Mouse (Mus musculus): ENCODE measurements around the gene Fam135a.
"Not testable (repeated sequence)": the region's sequence is repeated elsewhere in the genome, so short reads cannot be mapped to it uniquely, and the experiment has no call there.

Gene Fam135a

DNA sequence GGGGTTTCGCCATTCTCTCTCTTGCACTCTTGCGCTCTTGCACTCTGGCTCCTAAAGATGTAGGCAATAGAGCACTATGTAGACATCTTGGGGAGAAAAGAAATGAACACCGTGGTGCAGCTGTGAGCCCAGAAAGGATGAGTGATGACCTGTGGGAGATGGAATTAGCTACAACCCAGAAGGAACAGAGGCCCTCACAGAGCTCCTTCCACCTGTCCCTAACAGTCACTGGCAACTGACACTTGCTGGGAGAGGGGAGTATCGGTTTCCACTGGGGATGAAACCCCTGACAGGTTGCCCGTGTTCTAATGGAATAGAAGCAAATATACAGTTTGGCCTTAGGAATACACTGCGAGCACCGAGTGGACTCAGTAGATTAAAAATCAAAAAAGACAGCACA is 31.3 kb downstream of the Fam135a start:
- no peak for DNase-seq (ENCODE audit: low spot score)

DNA sequence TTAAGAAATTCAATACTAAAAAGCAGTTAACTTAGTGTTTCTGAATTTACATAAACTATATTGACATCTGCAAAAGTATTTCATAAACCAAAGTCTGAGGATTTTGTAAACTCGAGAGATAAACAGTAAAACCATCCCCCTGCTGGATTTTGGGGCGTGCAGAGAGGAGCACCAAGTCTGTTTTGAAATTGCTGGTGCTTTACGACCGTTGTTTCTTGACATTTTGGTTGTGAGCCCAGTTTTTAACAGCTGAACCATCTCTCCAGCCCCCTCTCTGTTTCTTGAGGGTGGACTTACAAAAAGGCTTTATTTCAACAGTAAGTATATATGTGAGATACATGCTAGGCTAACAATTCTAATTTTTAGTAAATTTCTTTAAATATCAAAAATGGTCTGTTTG is 33.4 kb downstream of the Fam135a start:
- DNase-seq (ENCODE audit: low spot score), result no peak

DNA sequence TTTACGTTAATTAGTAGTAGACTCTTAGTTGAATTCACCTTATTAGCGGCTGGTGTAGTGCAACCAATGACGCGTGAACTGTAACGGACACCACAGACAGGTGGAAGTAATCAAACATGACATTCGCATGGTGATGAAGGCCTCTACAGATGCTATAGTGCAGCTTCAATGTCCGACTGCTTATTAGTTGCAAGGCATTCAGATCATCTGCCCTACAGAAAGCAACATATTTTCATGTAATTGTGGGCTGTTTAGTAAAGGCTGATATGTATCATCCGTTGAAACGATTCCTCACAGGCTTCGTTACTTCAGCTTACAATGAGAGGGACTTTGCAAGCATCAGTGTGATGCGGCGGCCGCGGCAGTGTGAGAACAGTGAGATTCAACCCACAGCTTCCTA is 44.4 kb downstream of the Fam135a start:
- DNase-seq (ENCODE audit: low spot score), result no peak

DNA sequence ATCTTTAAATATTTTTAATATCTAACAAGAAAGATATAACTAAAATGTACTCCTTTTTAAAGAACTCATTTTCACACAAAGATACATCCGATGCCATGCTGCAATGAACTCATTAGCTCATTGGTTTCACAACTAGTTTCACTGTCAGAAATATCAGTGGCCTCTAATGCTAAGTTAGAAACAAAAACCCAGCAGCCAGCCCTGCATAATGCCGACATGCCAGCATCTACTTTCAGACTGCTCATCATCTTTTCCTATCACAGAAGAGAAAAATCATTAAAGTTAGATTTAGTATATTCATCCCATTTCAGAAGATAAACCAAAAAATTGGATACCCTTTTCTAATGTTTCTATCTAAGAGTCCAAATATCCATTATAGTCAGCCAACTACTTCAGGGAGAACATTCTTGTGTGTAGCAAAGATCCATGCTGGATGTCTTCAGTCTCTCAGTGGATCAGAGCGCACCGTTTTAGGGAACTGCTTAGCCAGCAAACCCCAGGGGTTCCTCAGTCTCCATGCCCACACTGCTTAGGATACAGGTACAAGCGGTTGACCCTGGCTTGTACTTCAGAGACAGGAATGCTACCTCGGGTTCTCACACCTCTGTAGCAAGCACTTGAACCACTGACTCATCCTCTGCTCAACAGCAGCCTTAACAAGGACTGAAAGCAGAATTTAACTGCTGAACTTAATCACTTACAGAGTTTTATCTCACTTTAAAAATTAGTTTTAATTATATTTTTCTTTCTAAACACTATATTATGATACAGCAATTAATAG is 53.2 kb downstream of the Fam135a start:
- DNase-seq (ENCODE audit: low spot score), result no peak

DNA sequence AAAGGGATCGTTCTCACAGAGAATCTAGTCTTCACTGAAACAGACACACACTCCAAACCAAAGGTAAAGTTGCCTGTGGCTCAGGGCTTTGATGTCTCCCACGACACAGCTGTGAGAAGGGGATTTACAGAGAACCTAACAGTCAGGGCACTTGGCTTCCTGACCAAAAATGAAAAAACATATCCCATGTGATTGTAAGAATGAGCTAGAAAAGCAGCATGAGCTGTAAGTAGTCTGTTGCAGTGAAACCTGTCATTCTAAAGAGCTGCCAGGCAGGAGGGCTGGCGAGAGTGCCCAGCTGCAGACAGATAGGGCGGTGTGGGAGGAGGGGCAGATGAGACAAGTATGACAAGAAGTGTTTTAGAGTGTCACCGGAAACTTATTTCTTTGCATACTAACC is 54.5 kb downstream of the Fam135a start:
- no peak for DNase-seq (ENCODE audit: low spot score)

DNA sequence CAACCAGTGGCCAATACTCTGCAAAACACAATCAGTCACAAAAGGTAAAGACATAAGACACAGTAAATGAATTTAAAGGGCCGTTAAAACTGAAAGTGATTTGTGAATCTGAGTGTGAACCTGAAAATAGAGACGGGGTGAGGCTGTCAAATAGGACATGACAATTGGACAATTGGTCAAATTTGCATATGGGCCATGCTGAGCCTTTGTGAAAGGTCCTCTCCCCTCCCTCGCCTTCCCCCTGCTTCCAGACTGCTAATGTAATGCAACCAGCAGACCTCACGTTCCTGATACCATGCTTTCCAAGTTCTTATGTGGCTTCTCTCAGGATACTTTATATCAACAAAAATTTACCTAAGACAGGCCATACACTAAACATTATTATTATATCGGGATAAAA is 57.1 kb downstream of the Fam135a start:
- DNase-seq (ENCODE audit: low spot score), result no peak

DNA sequence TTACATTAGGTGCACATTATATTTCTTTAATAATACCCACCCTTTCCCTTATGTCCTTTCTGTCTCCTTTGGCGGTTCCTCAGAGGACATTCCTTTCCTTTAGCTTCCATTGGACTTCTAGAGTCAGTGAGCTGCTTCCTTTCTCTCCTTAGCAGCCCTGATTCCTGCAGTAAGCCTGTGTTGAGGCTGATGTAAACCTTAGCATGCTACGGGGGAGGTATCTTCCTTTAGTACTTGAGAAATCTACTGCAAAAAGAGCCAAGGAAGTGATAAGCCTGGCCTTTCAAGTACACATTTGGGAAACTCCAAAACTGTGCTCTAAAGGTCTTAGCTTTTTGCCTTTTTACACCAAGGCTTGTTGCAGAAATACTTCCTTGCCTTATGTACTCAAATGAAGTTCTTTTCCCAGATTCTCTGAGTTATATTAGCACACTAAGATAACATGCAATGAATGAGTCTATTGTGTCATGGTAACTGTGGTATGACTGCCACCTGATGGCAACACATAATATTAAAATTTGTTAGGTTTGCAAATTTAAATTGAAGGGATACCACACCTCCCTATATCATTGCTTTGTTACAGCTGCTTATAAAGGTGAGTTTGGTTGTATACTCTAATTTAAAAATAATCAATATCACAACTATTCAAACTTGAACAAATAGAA is 66.2 kb downstream of the Fam135a start:
- DNase-seq (ENCODE audit: low spot score), result no peak

DNA sequence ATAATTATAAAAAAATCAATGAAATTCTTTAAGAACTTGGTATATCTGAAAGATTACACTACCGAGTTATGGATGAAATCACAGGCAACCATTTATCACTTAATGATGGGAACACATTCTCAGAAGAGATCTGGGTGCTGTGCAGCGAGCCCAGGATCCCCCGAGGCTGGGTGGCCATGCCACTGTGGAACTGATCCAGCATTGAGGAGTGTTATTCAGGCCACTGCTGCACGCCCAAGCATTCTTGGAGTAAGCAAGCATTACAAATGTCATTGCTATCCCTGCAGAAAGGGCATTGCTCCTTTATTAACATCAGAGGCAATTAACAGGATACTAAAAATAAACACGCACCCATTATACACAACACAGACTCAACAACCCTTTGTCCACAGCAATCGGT is 89.3 kb downstream of the Fam135a start:
- DNase-seq (ENCODE audit: low spot score), result no peak

DNA sequence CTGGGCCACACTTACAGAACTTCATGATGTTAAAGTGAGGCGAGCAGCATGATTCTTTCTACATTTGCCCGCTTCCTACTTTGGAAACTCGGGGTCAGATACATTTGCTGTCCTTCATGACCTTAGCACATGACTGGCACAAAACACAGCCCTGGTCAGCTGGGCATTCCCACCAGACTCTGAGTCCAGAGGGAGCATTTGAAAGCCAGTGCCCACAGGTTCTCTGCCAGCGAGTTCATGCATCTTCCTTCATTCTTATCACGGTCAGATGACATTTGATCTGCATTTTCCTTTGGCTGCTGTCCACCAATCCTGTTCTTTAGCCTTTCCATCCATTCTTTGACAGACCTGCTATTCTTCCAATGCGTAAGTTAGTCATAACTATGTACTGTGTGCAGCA is 90.1 kb downstream of the Fam135a start:
- no peak for DNase-seq (ENCODE audit: low spot score)

DNA sequence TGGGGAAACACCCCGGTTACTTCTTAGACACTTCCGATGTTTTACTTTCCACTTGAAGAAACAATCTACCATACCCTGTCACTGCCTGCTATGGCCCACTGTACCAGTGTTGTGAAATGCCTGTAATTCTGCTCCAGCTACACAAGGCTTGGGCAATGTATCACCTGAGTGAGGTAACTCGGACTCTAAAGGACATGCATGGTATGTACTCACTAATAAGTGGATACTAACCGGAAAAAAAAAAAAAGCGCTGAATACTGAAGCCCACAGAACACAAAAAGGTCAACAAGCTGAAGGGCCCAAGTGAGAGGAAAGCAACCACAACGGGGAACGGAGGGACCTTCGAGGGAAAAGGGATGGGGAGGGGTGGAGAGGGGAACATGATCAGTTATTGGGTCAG is 92.5 kb downstream of the Fam135a start:
- no peak for DNase-seq (ENCODE audit: low spot score)

DNA sequence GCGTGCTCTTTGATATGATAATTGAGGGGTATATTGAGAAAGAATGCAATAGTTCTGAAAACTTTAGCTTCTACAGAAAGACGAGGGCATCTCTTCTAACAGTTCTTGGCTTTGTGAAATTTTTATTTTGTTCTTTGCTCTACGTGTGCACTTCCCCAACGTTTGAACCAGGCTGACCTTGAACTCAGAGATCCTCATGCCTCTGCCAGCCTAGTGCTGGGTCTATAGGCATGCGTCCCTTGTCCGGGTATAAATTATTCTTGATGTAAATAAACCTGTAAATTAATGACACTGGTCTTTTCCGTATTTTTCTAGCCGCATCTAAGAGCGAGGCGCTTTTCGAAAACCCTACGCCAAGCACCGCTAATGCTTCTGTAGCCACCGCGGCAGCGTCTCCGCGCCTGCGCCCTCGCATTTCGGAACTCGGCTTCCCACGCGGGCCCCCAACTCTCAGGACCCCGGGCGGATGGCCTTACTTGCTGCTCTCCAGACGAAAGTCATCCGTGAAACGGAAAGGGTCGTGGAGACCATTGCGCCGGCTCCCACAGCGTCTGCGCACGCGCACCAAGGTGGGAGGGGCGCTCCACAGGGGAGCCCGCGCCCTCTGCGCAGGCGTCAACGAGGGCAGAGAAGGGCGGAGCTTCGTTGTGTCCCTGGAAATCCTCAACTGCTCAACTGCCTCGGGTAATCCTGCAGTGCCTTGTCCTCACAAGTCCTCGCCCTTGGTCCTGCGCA is 94.9 kb downstream of the Fam135a start, which contains the start of gene Sdhaf4:
Gene Sdhaf4, minus strand, starts transcription at position 587 of the 735 bp plus-strand sequence.
- DNase-seq (ENCODE audit: low spot score), result peak; percentile 95

DNA sequence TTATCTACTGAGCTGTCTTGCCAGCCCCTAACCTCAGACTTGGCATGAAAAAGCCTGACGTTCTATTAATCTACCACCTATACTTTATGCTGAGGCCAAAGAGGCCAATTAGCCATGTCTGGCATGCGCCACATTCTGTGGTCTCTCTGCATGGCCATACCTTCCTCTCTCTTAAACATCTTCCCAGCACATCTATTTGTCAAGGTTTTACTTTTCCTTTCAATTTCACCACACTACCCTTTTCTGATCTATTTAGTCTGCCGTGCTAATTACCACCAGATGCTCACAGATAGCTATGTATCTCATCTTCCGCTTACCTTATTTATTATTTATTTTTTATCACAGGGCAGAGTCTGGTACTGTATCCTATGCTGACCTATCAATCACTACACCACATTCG is 100.8 kb downstream of the Fam135a start:
- DNase-seq (ENCODE audit: low spot score), result no peak

DNA sequence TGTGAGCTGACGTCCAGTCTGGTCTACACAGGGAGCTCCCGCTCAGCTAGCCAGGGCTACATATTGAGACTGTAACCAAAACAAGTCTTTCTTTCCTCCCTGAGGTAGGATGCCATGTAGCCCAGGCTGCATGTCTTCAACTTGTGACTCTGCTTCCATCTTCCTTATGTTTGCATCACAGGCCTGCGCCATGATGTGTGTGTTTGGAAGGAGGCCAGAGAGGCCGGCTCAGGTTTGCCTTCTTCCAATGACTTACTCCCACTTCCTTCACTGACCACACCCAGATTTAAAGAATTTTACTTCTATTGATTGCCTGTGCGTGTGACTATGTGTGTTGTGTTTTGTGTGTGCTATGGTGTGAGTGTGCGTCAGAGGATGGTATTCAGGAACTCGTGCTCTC is 101.3 kb downstream of the Fam135a start:
- no peak for DNase-seq (ENCODE audit: low spot score)

DNA sequence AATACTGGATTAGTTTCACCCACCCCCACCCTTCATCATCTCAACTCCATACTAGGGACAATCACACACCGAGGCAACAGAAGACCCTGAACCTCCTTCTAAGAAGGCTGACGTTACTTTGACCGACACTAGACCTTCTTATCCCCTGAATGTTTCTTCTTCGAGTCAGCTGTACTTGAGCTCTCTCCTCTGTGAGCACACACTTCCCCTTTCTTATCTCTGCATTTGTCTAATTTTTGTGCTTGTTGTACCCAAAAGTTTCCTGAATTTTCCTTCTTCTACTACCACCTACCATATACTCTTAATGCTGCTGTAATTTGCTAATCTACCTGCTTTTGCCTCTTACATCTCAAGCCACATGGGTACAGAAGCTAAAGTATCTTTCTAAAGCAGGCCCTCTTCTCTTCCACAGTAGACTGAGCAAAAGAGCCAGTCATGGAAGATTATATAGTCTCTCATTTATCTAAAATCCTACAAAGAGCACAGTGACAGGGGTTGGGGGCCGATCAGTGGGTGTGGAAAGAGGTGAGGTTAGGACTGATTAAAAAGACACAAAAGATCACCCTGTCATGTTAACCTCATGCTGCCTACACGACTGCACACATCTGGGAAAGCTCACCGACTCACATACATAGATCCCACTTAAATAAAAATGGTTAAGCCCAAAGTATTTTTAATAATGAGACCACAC is 101.9 kb downstream of the Fam135a start:
- DNase-seq (ENCODE audit: low spot score), result no peak

DNA sequence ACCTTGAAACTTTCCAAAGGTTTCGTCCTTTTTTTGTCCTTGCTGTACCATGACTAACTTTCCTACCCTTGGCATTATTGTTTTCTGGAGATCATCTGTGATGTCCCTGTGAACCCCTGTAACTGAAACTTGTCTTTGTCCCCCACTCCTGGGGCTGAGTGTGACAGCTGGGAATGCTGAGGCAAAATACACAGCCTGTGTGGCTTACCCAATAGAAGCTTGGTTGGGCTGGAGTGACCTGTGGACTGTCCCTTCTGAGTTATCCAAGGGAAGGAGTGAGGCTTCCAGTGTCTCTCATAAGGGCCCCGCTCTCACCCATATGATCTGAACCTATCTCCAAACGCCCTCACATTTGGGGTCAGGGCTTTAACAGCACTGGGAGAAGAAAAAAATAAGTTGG is 102.6 kb downstream of the Fam135a start:
- DNase-seq (ENCODE audit: low spot score), result no peak

DNA sequence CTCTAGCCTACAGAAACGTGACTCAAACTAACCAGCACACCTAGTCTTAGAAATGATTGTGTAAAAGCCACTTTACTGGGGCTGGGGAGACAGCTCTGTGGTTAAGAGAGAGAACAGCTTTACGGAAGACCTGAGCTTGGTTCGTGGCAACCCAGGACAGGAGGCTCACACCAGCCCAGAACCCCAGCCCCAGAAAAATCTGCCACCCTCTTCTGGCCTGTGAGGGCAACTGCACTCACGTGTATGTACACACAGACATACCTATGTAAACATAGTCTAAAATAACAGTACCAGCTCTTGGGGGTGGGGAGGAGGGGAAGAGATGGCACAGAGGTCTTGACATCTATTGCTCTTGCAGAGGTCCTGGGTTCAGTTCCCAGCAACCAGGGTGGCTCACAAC is 104.7 kb downstream of the Fam135a start:
- DNase-seq (ENCODE audit: low spot score), result no peak

DNA sequence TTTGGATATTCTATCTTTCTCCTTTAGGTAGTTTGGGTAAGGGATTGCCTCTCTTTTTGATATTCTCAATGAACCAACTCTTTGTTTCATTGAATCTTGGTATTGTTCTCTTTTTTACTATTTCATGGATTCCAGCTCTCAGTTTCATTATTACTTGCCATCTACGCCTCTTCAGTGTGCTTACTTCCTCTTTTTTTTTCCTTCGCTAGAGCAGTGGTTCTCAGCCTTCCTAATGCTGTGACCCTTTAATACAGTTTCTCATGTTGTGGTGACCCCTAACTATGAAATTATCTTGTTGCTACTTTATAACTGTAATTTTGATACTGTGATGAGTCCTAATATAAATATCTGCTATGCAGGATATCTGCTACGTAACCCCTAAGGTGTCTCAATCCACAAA is 117.0 kb downstream of the Fam135a start:
- no peak for DNase-seq (ENCODE audit: low spot score)

DNA sequence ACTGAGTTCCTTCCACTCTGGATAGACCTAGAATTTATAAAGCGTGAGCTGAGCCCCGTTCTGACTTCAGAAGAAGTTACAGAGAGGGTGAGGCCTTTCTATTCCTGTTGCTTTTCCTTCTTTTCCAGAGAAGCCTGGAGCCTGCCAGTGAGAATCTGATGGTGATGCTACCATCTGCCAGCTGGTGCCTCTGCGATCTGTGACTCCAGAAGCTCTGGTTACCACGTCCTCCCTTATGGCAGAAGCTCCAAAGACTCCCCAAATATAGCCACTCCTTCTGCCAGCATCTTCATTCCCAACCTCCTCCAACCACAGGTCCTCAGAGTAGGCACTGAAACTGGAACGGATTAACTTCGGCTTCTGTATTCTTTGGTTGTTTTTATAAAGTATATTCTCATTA is 121.9 kb downstream of the Fam135a start:
- DNase-seq (ENCODE audit: low spot score), result no peak

DNA sequence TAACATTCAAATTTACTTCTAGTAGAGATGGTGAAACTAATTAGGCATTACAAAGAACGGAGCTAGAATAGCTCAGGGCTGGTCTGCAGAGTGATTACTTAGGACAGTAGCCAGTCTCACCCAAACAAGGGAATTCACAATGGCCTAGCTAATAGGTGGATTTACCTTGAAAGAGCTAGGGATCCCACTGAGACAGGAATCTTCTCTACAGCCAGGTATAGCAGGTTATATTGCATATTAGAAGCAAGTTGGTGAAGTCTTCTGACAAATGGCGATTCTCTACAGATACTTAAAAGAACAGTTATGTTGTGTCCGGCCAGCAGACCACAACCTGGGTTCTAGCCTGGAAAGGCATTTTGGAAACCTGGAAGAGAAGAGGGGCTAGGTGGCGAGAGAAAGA is 129.0 kb downstream of the Fam135a start:
- not testable (repeated sequence) for DNase-seq (ENCODE audit: low spot score)

DNA sequence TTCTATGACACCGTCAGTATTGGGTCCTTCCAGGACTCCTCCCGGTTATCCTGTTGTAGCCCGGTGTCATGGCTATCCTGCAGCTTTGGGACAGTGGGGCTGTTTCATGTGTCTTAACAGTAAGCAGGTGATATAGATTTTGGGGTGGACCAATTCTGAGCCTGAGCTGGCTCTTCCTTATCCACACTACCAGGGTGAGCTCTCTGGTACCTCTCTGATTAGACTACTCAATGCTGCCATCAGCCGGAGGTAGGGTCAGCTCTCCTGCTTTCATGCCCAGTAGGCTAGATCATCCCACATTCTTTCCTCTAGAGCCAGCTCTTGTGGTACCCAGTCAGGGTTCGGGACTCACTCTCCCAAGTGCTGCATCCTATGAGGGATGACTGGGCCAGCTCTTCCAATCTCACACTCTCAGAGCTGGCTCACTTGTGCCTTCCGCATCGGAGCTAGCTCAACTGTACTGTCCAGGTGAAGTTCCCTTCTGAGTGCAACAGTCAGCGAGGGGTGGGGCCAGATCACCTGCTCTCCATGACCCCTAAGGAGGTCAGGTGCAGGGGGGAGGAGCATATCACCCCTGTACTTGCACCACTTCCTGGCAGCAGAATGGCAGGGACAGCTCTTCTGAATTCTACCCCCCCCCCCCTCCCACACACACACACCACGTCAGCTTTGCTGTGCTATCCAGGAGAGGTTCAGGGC is 132.0 kb downstream of the Fam135a start:
- DNase-seq (ENCODE audit: low spot score), result no peak

DNA sequence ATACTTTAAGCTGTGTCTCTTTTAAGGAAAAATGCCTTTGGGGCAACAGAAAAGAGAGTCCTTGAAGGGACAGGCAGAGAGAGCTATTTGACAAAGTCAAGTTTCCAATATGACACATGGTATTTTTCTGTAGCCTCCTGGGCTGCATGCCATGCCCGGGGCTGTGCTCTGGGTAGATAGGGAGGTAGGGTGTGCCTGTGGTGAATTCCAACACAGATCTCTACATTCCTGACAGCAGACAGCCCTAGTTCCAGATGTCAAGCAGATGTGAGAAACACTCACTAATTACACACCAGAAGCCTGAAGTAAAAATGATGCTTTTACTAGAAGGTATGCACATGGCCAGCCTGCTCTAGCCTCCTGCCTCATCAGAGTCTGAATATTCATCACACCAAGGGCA is 133.9 kb downstream of the Fam135a start:
- DNase-seq (ENCODE audit: low spot score), result no peak
